Mouse (Mus musculus): ENCODE measurements around the gene Eif4enif1.
"Not testable (repeated sequence)": the region's sequence is repeated elsewhere in the genome, so short reads cannot be mapped to it uniquely, and the experiment has no call there.

The Eif4enif1 gene

GRCm38 (mm10) chr11:3202231-3202701 is at the start of gene Eif4enif1:
Gene Eif4enif1 (plus strand): TSS chr11:3202392.
- DNase-seq (ENCODE audit: low spot score): peak; percentile 91

GRCm38 (mm10) chr11:3153666-3154397 is 48.4 kb upstream of the Eif4enif1 start:
- peak; percentile 56 for DNase-seq (ENCODE audit: low spot score)

- not testable (repeated sequence) for DNase-seq (ENCODE audit: low spot score)
These were observed 45.2 kb upstream of the Eif4enif1 start for GRCm38 (mm10) chr11:3156991-3157390.

- DNase-seq (ENCODE audit: low spot score): not testable (repeated sequence)
These were observed 44.2 kb upstream of the Eif4enif1 start for GRCm38 (mm10) chr11:3157996-3158395.

- not testable (repeated sequence) for DNase-seq (ENCODE audit: low spot score)
These were observed 43.4 kb upstream of the Eif4enif1 start for GRCm38 (mm10) chr11:3158800-3159199.

GRCm38 (mm10) chr11:3161370-3161769 is 40.8 kb upstream of the Eif4enif1 start:
- DNase-seq (ENCODE audit: low spot score): peak; percentile 38

- DNase-seq (ENCODE audit: low spot score): peak; percentile 58
These were observed 39.8 kb upstream of the Eif4enif1 start for GRCm38 (mm10) chr11:3162236-3162897.

GRCm38 (mm10) chr11:3163122-3163521 is 39.1 kb upstream of the Eif4enif1 start:
- not testable (repeated sequence) for DNase-seq (ENCODE audit: low spot score)

- not testable (repeated sequence) for DNase-seq (ENCODE audit: low spot score)
These were observed 38.5 kb upstream of the Eif4enif1 start for GRCm38 (mm10) chr11:3163661-3164060.

- DNase-seq (ENCODE audit: low spot score): not testable (repeated sequence)
These were observed 36.9 kb upstream of the Eif4enif1 start for GRCm38 (mm10) chr11:3165210-3165782.

- DNase-seq (ENCODE audit: low spot score): not testable (repeated sequence)
These were observed 35.9 kb upstream of the Eif4enif1 start for GRCm38 (mm10) chr11:3166321-3166720.

- DNase-seq (ENCODE audit: low spot score): not testable (repeated sequence)
These were observed 35.1 kb upstream of the Eif4enif1 start for GRCm38 (mm10) chr11:3167129-3167528.

GRCm38 (mm10) chr11:3167571-3168001 is 34.6 kb upstream of the Eif4enif1 start:
- peak; percentile 41 for DNase-seq (ENCODE audit: low spot score)

- peak; percentile 49 for DNase-seq (ENCODE audit: low spot score)
These were observed 33.1 kb upstream of the Eif4enif1 start for GRCm38 (mm10) chr11:3169042-3169441.

- DNase-seq (ENCODE audit: low spot score): peak; percentile 56
These were observed 30.3 kb upstream of the Eif4enif1 start for GRCm38 (mm10) chr11:3171931-3172330.

- not testable (repeated sequence) for DNase-seq (ENCODE audit: low spot score)
These were observed 29.7 kb upstream of the Eif4enif1 start for GRCm38 (mm10) chr11:3172526-3172925.

GRCm38 (mm10) chr11:3173425-3174318 is 28.5 kb upstream of the Eif4enif1 start:
- DNase-seq (ENCODE audit: low spot score): peak; percentile 68

GRCm38 (mm10) chr11:3178968-3179725 is 23.0 kb upstream of the Eif4enif1 start:
- peak; percentile 36 for DNase-seq (ENCODE audit: low spot score)

- peak; percentile 21 for DNase-seq (ENCODE audit: low spot score)
These were observed 22.5 kb upstream of the Eif4enif1 start for GRCm38 (mm10) chr11:3179726-3180092.

GRCm38 (mm10) chr11:3180510-3181160 is 21.6 kb upstream of the Eif4enif1 start:
- not testable (repeated sequence) for DNase-seq (ENCODE audit: low spot score)

All from ovary, postnatal 36 days (tissue).